Mouse (Mus musculus): ENCODE measurements around the gene Astl.

DNA sequence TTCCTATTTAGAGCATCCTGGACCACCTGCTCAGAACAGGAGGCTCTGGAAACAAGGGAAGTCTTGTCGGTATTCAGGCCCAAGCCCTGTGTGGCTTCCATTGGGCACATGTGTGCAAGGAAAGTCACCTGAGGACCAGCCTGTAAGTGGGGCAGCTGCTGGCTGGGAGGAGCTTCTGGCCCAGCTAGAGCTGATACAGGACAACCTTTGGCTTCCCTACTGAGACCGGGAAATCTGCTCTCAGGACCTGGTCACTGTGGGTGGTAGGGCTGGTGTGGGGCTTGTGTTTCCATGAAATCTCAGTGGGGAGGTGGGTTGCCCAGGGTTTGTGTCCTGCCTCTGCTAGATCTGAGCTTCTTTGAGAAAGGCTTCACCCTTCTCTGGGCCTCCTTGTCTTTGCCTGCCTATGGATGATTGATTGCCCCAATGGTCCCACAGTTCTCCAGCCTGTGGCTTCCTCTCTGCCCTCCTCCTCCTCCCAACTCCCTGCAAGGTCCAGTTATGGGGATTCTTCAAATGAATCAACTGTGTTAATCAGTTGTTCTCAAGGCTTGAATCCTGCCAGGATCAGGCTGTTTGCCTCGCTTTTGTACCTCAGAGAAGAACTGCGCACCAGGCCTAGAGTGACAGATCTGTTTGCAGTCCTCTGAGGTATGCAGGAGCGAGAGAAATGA, 31.4 kb downstream of the Astl start:
- TF ChIP-seq POLR2A (IDR thresholded peaks at IDR 0.05; ENCODE audit: insufficient read length, low read depth) (no peak), POLR2AphosphoS2 (IDR thresholded peaks at IDR 0.05; ENCODE audit: insufficient read length, low read depth) (no peak), MYOD1 (IDR thresholded peaks at IDR 0.05; ENCODE audit: control insufficient read depth in 1 of 3, insufficient read length in 2 of 3, low read depth in 2 of 3) (no peak), MAX (IDR thresholded peaks at IDR 0.05; ENCODE audit: low read depth) (no peak), SRF (IDR thresholded peaks at IDR 0.05; ENCODE audit: control insufficient read depth, insufficient read length, low read depth) (no peak), E2F4 (IDR thresholded peaks at IDR 0.05; ENCODE audit: insufficient read depth) (no peak), USF1 (IDR thresholded peaks at IDR 0.05; ENCODE audit: low read depth) (no peak), REST (IDR thresholded peaks at IDR 0.05; ENCODE audit: insufficient read depth, insufficient read length) (no peak), CEBPB (IDR thresholded peaks at IDR 0.05; ENCODE audit: insufficient read depth, poor library complexity, severe bottlenecking) (no peak)
